Mouse (Mus musculus) ES-CJ7 (cell line): ENCODE measurements around the gene Map2k7.

ENCODE experiments used
- DNase-seq: peaks from one replicate; pipeline ENCODE4 v3.0.0; 2011; ENCODE audit warnings: low read depth, low spot score

Map2k7 gene

GRCm38 (mm10) chr8:4238434-4239192 is at the start of gene Map2k7, which contains the start of gene Gm49320:
Map2k7 (plus strand) TSS chr8:4238740.
Gm49320 (plus strand) TSS chr8:4238865.
- DNase-seq: peak; percentile 100

GRCm38 (mm10) chr8:4189031-4189722 is 49.4 kb upstream of the Map2k7 start:
- DNase-seq: no peak

GRCm38 (mm10) chr8:4192305-4192704 is 46.2 kb upstream of the Map2k7 start:
- DNase-seq: no peak

GRCm38 (mm10) chr8:4192807-4193587 is 45.5 kb upstream of the Map2k7 start:
- DNase-seq: peak; percentile 88

GRCm38 (mm10) chr8:4193588-4193894 is 45.0 kb upstream of the Map2k7 start:
- no peak for DNase-seq

- DNase-seq: no peak
Observed at GRCm38 (mm10) chr8:4201321-4201720, 37.2 kb upstream of the Map2k7 start.

GRCm38 (mm10) chr8:4205246-4206123 is 33.1 kb upstream of the Map2k7 start:
- DNase-seq: peak; percentile 72

- DNase-seq: no peak
Observed at GRCm38 (mm10) chr8:4206182-4207015, 32.1 kb upstream of the Map2k7 start.

- DNase-seq: no peak
Observed at GRCm38 (mm10) chr8:4207016-4207350, 31.6 kb upstream of the Map2k7 start.

- DNase-seq: no peak
Observed at GRCm38 (mm10) chr8:4211097-4211496, 27.4 kb upstream of the Map2k7 start.

GRCm38 (mm10) chr8:4212809-4213209 is 25.7 kb upstream of the Map2k7 start:
- DNase-seq: peak; percentile 51

- DNase-seq: peak; percentile 49
Observed at GRCm38 (mm10) chr8:4213210-4214005, 25.1 kb upstream of the Map2k7 start.

GRCm38 (mm10) chr8:4214006-4214980 is 24.2 kb upstream of the Map2k7 start:
- DNase-seq: peak; percentile 65

- no peak for DNase-seq
Observed at GRCm38 (mm10) chr8:4216296-4216695, 22.2 kb upstream of the Map2k7 start.

GRCm38 (mm10) chr8:4216791-4217621 is 21.5 kb upstream of the Map2k7 start, which contains the start of gene Prr36:
Prr36 (minus strand) TSS chr8:4217459.
- peak; percentile 89 for DNase-seq

- no peak for DNase-seq
Observed at GRCm38 (mm10) chr8:4219617-4220016, 18.9 kb upstream of the Map2k7 start.

- DNase-seq: no peak
Observed at GRCm38 (mm10) chr8:4222059-4222458, 16.5 kb upstream of the Map2k7 start.

GRCm38 (mm10) chr8:4226323-4226722 is 12.2 kb upstream of the Map2k7 start:
- DNase-seq: no peak
